9 mouse cellular contexts compared by ENCODE assay signal in genomic region chr4:153481361-153482234, GRCm38 (mm10). TPM values are rescaled to one million over a fixed set of nuclear protein-coding genes. Genes with fewer than 3 reads are reported as not detected.
DNase-seq lines count a peak whose midpoint lies in the region; ATAC-seq and TF ChIP-seq lines count a peak whose summit lies in the region.
"Had no signal": no experiment of that assay in that cellular context is flagged by ENCODE, and none has a peak within 500 bp of the region (broad histone marks: within the 10 kb centered on the region; RNA-seq: fewer than 3 reads in every experiment).

No protein-coding gene starts in this region.

- no peaks in the 10 kb centered on the region for H3K36me3 ChIP-seq in lung, embryonic 16.5 days (ENCODE audit: control insufficient read depth, insufficient read depth, low read length)
- H3K36me3 ChIP-seq in intestine, postnatal 0 days (ENCODE audit: control insufficient read depth, insufficient read depth), result no peaks in the 10 kb centered on the region

- no peak overlapping the region for H3K27ac ChIP-seq in lung, embryonic 16.5 days (ENCODE audit: low read length)
- no peak overlapping the region for H3K27ac ChIP-seq in intestine, postnatal 0 days (ENCODE audit: low read depth, low read length)
- H3K27ac ChIP-seq: macrophage had no signal

- H3K4me2 ChIP-seq in lung, embryonic 16.5 days (ENCODE audit: low read depth, low read length), result peak overlapping the region; percentile 51
- peak overlapping the region; percentile 55 for H3K4me2 ChIP-seq in intestine, postnatal 0 days (replicated peaks; ENCODE audit: low read depth)

- peak; percentile 50 for DNase-seq in adrenal gland, adult 2 months
- no peak for DNase-seq in adrenal gland, postnatal 4 days (ENCODE audit: low spot score in 2 of 2)
- no peak for DNase-seq in lung, adult 18-20 months
- peak; percentile 41 for DNase-seq in retina, postnatal 1 day
- DNase-seq in frontal cortex, adult 2 months (ENCODE audit: extremely low spot score in 1 of 2, low spot score in 1 of 2), result no peak
- no peak for DNase-seq in MN1 (ENCODE audit: low spot score)

- H3K27me3 ChIP-seq in lung, embryonic 16.5 days (ENCODE audit: control insufficient read depth, insufficient read depth, low read depth, low read length), result peaks cover 78% of the 10 kb centered on the region
- peaks cover 55% of the 10 kb centered on the region for H3K27me3 ChIP-seq in intestine, postnatal 0 days (replicated peaks; ENCODE audit: control insufficient read depth, insufficient read depth, low read length)

- WGBS in lung, embryonic 16.5 days, result under 1% methylated on average over 63 of the region's 71 CpGs
- 2% methylated on average over 66 of the region's 71 CpGs for WGBS in intestine, postnatal 0 days

- ATAC-seq in lung, embryonic 16.5 days (ENCODE audit: low read depth), result no peak
- no peak for ATAC-seq in intestine, postnatal 0 days

- peak overlapping the region; percentile 29 for H3K4me3 ChIP-seq in lung, embryonic 16.5 days (ENCODE audit: low read length)
- peak overlapping the region; percentile 18; the same call in 1 of the 2 replicates for H3K4me3 ChIP-seq in intestine, postnatal 0 days (ENCODE audit: low read depth, low read length)

- H3K4me1 ChIP-seq in lung, embryonic 16.5 days (replicated peaks; ENCODE audit: control insufficient read depth, insufficient read depth, low read length), result no peaks in the 10 kb centered on the region; the same call in 1 of the 2 replicates
- H3K4me1 ChIP-seq in intestine, postnatal 0 days (replicated peaks; ENCODE audit: control insufficient read depth, insufficient read depth, low read length), result no peaks in the 10 kb centered on the region

- H3K9ac ChIP-seq in lung, embryonic 16.5 days (ENCODE audit: low read length), result no peak overlapping the region
- H3K9ac ChIP-seq in intestine, postnatal 0 days (ENCODE audit: low read depth, low read length), result no peak overlapping the region

- no peak for TF ChIP-seq CTCF in intestine, postnatal 0 days (IDR thresholded peaks at IDR 0.05; ENCODE audit: low read depth)

- H3K9me3 ChIP-seq in lung, embryonic 16.5 days (ENCODE audit: control insufficient read depth, low read length), result no peaks in the 10 kb centered on the region
- H3K9me3 ChIP-seq in intestine, postnatal 0 days (ENCODE audit: control insufficient read depth), result no peaks in the 10 kb centered on the region

RNA-seq across cellular contexts. Expression of gene Ajap1, which starts 1.0 kb away (rescaled TPM):
- total RNA-seq in adrenal gland, adult 2 months (2021), result 1 to 10 TPM; 1.4 to 9.9 TPM
- polyA plus RNA-seq in adrenal gland, adult 2 months (2012; rRNA removed), result 8.2 and 9.0 TPM in 2 replicates
- 10 to 100 TPM; 20.9 to 23.7 TPM for total RNA-seq in adrenal gland, postnatal 4 days (2021)
- 0.20 and 0.28 TPM in 2 replicates for polyA plus RNA-seq in lung, embryonic 16.5 days (2015; fragmentation: Nextera tagmentation; extraction: Ambion mirVana)
- polyA plus RNA-seq in intestine, postnatal 0 days (2015; fragmentation: Nextera tagmentation; extraction: Ambion mirVana), result 0.29 and 0.86 TPM in 2 replicates
- polyA plus RNA-seq in frontal cortex, adult 2 months (2012; rRNA removed), result 33.2 and 40.4 TPM in 2 replicates
- polyA plus RNA-seq: macrophage had no signal

Comparison
In these comparisons a context has a peak if more than half of its experiments do, and no peak if none do; other contexts are left out.
1. DNase-seq: peak in adrenal gland, adult 2 months (single experiment) and retina, postnatal 1 day (single experiment); none in adrenal gland, postnatal 4 days (0 of 2), lung, adult 18-20 months (0 of 2), frontal cortex, adult 2 months (0 of 2) and MN1 (single experiment).